Mouse (Mus musculus) CD4-positive, CD25-positive, alpha-beta regulatory T cell, adult 2 months (primary cell): ENCODE measurements around the gene Zc3h4.
"Not testable (repeated sequence)": the region's sequence is repeated elsewhere in the genome, so short reads cannot be mapped to it uniquely, and the experiment has no call there.

Experiments
- DNase-seq: peaks from one replicate; pipeline ENCODE4 v3.0.0-alpha.2; 2012; ENCODE audit warnings: low read depth, low spot score

The Zc3h4 gene

DNA sequence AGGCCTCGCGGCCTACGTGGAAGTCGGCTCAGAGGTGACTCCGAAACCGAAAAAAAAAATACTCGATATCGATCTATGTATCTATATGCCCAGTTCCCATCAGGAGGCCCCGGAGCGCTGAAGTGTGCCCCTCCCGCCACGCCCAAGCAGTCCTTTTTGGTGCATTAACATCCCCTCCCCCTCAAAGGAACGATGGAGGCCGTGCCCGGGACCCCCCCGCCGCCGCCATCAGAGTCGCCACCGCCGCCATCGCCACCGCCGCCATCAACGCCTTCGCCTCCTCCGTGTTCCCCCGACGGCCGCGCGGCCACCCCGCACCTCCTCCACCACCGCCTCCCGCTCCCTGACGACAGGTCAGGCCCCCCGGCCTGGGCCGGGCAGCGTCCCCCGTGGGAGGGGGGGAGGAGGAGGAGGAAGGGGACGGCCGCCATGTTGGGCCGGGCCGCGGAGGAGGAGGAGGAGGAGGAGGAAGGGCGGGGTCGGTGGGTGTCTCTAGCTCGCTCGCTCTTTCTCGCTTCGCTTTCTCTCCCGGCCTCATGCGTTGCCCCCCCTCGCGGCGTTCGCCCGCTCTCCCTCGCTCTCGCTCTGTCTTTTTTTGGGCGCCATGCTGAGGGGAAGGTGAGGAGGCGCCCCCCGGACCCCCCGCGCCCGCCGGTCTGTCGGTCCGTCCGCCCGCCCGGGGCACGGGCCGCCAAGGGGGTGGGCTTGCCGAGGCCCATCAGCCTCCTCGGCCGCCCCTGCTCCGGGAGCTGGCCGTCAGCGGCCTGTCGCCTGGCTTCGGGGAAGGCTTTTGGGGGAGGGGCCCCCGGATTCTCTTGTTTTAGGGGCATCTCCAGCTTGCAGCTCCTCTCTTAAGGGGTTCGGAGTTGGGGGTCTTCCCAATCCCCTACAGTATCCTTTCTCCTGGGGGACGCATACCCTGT, at the start of gene Zc3h4:
TSS of gene Zc3h4 (plus strand) at position 222 of the 923 bp plus-strand sequence.
- peak; percentile 92 for DNase-seq

DNA sequence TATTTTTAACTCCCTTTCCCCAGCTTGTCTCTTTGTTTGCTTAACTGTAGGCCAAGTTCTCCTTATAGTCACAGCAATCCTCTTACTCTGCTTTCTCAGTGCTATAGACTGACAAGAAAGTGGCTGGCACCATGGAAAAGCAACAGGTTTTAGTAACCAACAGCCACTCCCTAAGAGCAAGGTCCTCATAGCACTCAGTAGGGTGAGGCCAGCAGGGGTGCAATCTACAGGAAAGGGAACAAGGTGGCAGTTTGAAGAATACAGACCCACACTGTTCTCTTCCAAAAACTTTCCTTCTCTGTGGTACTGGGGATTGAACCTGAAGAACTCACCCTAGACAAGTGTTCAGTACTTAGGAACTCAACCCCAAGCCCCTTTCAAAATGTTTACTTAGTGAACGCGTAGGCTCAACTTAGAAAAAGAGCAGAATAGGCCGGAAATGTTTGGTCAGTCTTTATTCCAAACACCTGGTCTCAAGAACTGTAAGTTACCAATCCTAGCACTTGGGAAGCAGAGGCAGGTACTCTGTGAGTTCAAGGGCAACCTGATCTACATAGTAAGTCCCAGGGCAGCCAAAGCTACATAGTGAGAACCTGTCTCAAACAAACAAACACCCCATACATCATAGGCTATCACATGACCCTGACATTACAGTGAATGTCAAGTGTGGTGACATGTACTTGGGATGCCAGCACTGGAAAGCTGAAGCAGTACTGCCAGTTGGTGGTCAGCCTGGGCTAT, 44.7 kb upstream of the Zc3h4 start:
- no peak for DNase-seq

DNA sequence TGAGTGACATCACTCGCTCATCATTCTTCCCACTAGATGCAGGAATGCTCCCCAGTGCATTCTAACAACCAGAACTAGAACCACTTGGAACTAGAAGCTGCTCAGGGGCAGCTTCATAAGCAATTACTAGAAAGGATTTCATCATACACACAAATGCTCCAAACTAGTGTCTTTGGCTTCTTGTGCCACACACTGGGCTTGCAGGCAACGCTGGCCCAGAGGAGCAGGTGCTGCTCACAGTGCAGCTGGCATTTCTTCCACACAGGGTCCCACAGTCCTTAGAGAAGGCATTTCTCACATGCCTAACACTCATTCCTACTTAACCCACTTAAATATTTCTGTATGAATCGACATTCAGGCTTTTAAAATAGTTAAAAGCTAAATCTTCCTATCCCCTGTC, 43.1 kb upstream of the Zc3h4 start:
- no peak for DNase-seq

DNA sequence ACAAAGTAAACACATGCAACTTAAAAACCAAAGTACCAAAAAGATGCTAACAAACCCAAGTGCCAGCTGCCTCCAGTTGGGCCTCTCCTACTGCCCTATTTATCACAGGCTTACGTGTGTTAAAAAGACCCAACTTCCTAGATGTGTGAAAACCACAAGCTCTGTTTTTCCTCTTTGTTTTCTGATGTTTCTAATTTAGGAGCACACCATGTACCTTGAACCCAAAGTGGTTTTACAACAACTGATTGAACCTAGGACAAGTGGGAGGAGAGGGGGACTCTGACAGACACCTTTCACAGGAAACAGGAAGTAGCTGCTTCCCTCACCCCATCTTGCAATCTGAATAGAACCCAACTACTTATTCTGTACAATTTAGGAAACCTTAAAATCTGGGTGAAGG, 36.4 kb upstream of the Zc3h4 start:
- peak; percentile 64 for DNase-seq

DNA sequence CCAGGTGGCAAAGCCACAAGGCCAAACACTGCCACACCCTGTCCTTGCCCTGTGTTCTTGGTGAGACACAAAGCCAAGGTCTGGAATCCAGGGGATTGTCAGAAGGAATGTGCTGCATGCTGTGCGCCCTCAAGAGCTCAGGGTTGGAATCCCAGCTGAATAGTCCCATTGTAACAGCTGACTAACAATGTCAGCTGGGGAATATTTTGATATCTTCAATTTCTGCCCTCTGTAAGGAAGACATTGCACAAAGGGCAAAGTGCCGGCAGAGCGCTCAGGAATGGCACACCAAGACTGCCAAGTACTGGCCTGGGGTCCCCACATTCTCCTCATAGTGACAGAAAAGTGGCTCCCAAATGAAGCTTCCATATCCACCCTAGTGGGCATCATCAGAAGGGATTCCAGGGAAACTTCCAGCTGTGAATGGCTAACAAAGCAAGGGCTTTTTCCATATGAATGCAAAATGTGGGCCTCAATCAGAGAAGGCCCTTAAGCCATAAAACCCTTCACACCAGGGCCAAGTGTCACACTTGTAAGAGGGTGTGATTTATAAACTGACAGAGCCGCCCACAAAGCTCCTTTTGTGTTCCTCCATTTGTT, 35.7 kb upstream of the Zc3h4 start:
- no peak for DNase-seq

DNA sequence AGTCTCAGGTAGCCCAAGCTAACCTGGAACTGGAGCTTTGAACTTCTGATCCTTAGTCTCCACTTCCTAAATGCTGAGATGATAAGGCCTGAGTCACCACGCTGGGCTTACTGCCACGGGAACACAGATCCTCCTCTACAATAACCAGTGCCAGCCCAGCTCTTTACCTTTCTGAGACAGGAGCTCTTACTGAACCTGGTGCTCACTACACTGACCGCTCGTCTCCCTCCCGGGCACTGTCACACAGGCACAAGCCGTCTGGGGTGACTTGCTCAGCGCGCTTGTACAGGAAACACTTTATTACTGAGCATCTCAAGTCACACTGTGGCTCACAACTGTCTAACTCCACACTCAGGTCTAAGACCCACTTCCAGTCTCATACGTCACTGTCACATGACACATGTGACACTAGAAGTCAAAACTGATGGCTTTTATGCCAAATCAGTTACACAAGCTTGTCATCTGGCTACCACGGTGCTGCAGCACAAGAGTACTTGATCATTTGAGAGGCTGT, 34.5 kb upstream of the Zc3h4 start:
- peak; percentile 42 for DNase-seq

DNA sequence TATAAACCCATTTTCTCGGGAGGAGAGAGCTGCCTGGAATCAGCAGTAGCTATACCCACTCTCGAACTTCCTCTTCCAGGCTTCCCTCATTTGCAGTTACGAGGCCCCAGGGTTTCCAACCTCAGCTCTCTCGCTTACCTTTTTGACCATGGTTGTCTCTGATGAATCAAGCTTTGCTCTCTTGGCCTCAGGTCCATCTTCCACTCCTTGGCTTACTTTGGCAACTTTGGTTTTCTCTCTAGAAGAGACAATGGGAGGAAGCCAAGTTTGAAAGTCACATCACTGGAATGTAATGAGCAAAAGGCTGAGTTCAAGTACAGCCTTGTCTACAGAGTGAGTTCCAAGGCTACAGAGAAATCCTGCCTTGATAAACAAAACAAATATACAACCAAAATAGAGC, 34.0 kb upstream of the Zc3h4 start:
- no peak for DNase-seq

DNA sequence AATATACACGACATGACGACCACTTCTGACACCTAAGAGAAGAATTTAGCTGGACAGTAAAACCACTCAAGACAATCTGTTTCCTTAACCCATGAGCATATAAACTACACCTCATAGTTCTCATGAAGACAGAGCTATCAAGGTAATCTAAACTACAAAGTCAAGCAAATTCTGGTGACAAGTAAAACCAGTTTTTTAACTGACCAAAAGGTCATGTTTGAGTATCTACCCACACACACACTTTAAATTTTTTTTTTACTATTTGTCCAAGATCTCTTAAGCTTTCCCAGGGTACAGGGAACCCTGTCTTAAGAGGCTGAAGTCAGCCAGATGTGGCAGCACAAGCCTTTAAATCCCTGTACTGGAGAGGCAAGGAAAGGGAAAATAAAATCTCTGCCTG, 31.9 kb upstream of the Zc3h4 start:
- DNase-seq: no peak

DNA sequence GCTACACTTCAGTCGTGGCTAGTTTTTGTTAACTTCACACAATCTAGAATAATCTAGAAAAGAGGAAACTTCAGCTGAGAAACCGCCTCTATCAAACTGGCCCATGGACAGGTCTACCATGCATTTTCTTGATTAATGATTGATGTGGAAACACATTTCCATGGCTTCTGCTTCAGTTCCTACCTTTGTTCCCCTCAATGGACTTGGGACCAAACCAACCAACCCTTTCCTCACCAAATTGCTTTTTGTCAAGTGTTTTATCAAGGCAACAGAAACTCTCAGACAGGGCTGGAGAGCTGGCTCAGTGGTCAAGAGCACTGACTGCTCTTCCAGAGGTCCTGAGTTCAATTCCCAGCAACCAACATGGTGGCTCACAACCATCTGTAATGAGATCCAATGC, 30.1 kb upstream of the Zc3h4 start:
- DNase-seq: no peak

DNA sequence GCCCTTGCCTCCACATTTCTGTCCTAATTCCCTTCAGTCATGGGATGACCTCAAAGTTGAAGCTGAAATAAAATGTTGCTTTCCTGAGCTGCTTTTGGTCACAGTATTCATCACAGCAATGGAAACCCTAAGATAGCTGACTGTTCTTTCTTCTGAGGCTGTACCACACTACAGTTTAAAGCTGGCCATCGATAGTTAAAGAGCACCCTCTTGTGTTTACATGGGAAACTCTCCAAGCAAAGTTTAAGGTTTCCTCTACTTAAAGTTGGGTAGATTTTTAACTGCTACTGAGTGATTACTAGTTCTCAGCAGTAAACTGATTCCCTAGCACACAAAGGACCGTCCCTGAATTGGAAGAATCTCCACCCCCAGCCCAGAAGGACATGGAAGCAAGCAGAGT, 27.0 kb upstream of the Zc3h4 start:
- DNase-seq: peak; percentile 73

DNA sequence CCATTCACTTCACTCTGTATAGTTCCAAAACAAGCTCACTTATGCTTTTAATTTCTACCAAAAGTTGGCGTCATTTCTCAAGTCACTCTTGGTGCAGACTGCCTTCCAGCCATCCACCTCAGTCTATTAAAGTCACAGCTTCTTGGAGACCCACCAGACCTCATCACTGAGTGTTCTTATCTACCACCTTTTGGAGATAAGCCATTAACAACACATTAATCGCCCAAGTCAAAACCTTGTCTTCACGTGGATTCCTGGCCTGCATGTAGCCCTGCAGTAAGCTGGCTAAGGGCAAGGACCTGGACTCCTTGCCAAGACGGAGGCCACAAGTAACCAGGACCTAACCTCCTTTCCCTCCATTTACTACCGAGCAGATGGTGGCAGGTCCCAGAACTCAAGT, 25.7 kb upstream of the Zc3h4 start:
- no peak for DNase-seq

DNA sequence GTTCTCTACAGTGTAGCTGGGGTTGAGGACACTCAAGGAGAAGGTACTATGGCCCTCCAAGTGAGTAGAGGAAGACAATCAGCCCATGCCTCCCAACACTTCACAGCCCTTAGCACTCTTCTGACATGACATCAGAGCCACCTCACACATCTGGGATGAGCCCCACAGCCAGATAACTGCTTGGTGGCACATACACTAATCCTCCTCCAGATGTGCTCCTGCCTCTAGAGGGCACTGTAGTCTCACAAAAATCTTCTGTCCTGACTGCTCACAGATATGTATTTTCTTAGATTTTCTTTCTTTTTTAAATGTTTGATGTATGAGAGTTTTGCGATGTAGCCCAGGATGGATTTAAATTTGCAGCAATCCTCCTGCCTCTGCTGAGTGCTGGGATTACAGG, 24.2 kb upstream of the Zc3h4 start:
- DNase-seq: peak; percentile 83

DNA sequence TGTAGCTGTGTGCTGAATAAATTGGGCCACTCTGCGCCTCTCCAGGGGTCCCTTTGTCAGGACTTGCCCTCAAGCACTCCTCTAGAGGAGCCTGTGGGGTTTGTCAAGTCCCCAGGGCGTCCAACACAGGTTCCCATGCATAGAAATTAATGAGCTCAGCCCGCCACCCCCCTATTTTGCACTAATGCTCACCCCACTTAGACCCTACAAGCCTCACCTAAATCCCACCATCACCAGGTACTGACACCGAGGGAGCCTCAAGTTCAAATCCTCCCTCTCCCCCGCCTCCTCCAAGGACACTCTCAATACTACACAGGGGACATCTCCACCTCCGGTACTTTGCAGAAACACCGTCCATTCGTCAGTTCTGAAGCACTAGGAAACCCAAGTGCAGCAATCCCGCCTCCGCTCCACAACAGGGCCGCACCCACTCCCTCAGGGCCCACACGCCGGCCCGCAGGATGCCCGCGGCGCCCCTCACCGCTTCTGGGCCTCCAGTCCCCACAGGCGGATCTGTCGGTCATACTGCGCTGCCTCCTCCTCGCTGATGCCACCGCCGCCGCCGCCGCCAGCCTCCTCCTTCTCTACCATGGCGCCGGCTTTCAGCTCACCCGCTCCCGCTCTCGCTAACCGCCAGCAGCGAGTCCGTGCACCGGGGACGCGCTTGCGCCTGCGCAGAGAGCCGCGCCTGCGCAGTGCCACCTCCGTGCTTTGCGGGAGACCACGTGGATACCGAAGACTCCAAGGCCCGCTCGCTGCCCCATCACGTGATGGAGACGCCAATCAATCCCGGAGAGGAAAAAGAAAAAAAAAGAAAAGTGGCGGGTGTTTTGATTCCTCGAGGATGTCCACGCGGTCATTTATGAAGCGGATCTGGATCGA, 13.3 kb upstream of the Zc3h4 start, which contains the start of gene Sae1:
TSS of gene Sae1 (minus strand) at position 647 of the 882 bp plus-strand sequence.
- DNase-seq: peak; percentile 97

DNA sequence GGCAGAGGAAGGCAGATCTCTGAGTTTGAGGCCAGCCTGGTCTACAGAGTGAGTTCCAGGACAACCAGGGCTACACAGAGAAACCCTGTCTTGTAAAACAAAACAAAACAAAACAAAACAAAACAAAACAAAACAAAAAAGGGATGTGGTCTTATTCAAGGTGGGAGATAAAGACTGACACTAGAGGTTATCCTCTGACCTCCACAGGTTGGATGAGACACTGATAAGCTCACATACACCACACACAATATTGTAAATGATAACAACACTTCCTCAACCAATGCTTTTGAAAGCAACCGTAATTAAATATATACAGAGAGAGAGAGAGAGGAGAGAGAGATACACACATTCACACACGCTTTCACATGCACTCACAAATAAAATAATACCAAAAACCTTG, 10.8 kb upstream of the Zc3h4 start:
- not testable (repeated sequence) for DNase-seq

DNA sequence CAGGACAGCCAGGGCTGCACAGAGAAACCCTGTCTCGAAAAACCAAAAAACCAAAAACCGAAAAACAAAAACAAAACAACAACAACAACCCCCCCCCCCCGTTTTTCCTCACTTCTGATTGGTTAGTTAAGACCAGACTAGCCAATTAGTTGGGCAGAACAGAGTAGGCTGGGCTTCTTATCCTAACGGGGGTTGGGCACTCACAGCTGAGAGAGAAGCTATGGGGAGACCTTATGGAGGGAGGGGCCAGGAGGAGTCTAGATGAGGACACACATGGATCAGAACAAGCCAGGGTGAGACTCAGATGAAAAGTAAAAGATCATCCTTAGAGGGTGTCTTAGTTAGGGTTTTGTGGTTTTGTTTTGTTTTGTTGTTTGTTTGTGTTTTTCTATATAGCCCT, 7.8 kb upstream of the Zc3h4 start:
- DNase-seq: no peak

DNA sequence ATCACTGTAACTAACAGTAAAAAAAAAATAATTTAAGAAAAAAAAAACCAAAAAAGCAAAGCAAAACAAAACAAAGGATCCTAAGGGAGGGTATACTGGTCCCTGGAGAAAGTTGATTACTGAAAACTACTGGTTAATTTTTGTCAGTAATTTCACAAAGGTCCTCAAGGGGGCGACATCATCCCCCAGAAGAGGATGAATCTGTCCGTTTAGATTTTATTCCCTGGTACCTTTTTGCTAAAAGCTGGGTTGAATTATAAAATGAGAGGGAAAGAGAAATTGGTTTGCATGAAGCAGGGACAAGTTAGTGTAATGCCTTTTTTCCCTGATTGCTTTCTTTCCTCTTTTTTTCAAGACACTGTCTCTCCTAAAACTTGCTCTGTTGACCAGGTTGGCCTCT, 4.8 kb upstream of the Zc3h4 start:
- peak; percentile 79 for DNase-seq

DNA sequence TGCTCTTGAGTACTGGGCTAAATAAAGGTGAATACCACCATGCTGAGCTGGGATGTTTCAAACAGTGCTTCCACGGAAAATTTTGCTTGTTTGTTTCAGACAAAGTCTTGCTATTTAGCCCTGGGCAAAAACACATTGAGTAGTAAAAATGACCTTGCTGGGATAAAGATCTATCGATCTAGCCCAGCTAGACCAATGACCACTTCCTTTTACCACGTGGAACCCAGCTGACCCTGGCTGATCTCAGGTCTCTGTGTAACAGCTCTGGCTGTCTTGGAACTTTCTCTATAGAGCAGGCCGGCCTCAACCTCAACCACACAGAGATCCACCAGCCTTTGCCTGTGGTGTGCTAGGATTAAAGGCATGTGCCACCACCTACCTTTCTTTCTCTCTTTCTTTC, 3.2 kb upstream of the Zc3h4 start:
- no peak for DNase-seq

DNA sequence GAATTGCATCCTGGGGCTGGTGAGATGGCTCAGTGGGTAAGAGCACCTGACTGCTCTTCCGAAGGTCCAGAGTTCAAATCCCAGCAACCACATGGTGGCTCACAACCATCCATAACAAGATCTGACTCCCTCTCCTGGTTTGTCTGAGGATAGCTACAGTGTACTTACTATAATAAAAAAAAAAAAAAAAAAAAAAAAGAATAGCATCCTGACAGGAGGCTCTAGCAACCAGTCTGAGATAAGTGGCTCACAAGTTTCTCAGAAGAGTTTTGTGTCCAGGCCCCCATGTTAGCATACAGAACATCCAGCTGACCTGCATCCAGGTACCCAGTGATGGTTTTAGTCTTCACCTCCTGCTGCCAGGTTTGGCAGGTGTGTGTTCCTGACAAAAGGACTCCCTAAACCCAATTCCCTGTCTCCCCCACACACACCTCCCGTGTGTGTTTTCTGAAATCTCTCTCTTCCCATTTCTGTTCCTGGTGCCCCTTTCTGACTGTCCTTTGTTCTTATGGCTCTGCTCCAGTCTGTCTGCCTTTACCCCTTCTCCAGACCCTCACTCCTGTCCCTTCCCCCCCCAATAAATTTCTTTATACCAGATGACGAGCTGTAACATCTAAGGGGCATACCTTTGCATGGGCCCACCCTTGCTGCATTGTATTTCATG, 2.2 kb upstream of the Zc3h4 start:
- peak; percentile 51 for DNase-seq

DNA sequence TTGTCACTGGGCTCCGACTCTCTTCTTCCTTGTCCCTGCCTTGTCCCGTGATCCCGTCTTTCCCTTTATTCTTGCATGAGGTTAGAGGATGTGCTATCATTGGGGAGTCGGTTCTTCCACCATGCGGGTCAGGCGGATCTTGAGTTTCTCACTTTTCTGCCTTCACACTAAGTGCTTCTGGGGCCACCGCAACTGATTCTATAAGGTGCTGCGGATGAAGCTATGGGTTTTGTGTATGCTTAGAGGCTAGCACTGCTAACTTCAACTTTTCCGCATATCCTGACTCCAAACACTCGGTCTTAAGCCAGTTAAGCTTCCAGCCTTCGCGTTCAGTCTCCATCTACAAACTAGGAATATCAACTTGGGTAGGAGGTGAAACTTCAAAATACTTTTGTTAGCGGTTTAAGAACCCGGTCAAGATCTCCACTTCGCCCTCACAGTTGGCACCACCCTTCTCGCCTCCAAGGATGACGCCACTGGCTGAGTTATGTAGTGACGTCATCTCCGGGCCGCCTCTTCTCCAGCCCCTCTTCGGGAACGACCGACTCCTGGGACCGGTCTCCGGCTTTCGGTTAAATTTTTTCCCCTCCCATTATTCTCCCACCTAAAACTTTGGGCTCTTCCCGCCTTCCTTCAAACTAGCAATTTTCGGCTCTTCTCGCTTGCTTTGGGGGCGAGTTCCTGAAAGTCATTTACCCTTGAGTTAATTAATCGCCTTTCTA, 1.5 kb upstream of the Zc3h4 start:
- peak; percentile 92 for DNase-seq
